Mouse (Mus musculus) frontal cortex, postnatal 36 days (tissue): ENCODE results near the gene Bcl9.

Experiments used
- DNase-seq, 2 experiments: peaks; one replicate each; pipeline ENCODE4 v3.0.0; 2022; ENCODE audit warnings: low spot score in 2 of 2

Bcl9 gene

GRCm38 (mm10) chr3:97296941-97297552 lies 670 bp downstream of the Bcl9 start:
- peak; percentile 43 to 56 for DNase-seq

DNA sequence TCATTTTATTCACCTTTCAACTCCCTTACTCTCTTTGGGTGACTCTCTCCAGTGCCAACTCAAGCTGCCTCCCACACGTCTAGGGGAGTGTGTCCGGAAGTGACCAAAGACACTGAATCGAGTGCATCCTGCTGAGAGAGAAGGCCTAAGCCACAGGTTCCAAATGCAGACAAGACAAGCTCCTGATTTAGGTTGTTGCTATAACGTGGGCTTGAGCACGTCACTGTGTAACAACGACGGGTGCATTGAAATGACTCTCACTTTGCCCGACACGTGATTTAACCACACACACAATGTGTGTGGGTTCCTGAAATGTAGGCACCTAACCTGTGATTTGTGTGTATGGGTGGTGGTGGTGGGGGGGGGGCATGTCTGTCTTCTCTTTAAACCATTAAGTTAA lies 3.4 kb downstream of the Bcl9 start:
- DNase-seq, result no peak

- no peak for DNase-seq
Observed at GRCm38 (mm10) chr3:97284878-97285277, 12.8 kb downstream of the Bcl9 start.

GRCm38 (mm10) chr3:97284056-97284455 lies 13.7 kb downstream of the Bcl9 start:
- no peak for DNase-seq

GRCm38 (mm10) chr3:97281426-97281825 lies 16.3 kb downstream of the Bcl9 start:
- DNase-seq, result no peak

DNA sequence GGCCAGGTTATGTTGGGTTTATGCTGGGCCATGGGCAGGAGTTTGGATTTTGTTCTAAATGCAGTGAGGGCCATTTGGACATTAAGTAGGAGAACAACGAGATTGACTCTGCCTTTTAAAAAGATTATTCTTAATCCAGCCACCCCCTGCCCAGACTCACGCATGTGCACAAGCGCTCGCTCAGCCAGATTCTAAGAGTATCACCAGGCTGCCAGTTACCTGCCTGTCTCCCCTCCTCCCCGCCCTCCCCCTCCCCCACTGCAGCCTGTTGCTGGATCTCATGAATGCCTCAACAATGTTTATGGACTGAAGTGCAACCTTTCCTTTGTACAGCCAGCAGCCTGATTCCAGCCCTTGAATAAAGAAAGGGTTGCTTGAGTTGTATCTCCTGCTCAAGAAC lies 22.0 kb downstream of the Bcl9 start:
- no peak for DNase-seq

DNA sequence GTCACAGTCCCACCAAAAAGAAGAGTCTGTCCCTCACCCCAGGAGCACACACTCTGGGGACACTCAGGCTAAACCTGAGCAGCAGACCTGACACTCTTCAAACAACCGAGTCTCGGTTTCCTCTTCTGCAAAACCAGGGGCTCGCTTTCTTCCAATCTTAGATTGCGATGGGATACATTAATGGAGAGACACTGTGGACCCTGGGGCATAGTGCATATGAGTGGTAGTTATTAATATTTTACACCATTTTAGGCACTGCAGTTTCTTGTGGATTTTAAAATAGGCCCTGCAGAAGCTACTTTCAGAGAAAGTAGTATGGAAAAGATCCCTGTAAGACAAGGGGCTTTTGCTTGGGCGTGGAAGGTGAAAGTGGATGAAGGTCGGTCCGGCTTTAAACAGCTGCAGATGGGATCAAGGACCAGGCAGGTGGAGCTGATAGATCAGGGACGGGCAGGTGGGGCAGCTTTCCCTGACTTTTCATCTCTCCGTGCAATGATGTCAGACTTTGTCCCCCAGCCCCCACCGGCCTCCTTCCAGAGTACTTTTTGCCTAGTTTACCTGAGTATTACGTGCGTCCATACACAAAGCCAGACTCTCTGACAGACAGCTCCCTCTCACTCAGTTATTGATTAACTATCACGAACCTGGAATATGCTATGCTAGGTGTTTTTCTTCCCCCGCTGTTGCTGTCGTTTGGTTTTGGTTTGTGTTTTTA lies 23.0 kb downstream of the Bcl9 start:
- no peak for DNase-seq

- no peak for DNase-seq
Observed at GRCm38 (mm10) chr3:97273876-97274275, 23.8 kb downstream of the Bcl9 start.

- DNase-seq, result no peak
Observed at GRCm38 (mm10) chr3:97265667-97266415, 31.9 kb downstream of the Bcl9 start.

- DNase-seq, result no peak
Observed at GRCm38 (mm10) chr3:97262235-97262634, 35.5 kb downstream of the Bcl9 start.

- DNase-seq, result no peak
Observed at GRCm38 (mm10) chr3:97255706-97256339, 41.9 kb downstream of the Bcl9 start.

GRCm38 (mm10) chr3:97254861-97255465 lies 42.8 kb downstream of the Bcl9 start:
- no peak for DNase-seq

- DNase-seq, result no peak
Observed at GRCm38 (mm10) chr3:97253823-97254600, 43.7 kb downstream of the Bcl9 start.

DNA sequence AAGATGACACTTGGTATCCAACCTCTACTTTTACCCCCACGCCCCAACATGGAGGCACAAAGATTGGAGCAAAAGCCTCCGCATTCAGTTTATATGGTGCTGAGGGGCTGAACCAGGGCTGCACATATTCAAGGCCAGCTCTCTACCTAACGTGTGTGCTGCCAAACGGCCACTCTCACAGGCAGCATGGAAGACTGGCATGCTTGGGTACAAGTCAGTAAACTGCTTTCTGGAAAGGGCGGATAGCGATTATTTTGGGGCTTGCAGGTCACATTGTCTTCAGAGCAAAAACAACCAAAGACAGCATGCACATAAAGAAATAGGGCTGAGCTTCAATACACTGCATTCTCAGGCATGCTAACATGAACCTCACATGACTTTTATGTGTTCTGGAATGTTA lies 44.8 kb downstream of the Bcl9 start:
- DNase-seq, result no peak

- DNase-seq, result no peak
Observed at GRCm38 (mm10) chr3:97242629-97243167, 55.0 kb downstream of the Bcl9 start.

DNA sequence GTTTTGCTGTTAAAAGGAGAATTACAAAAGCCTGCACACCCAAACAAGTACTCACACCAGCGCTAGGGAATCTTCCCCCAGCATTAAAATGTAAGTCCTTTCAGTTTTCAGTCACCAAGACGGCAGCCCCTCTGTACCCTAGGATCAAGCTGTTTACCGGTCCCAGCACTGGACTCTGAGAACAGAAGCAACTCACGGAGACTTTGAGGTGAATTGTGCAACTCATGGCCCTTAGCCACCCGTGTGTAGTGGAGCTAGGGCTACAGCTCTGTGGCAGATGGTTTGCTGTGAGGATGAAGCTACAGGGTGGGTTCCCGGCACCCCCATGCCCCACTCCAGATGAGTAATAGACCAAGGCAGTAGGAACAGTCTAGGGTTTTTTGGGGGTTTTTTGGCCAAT lies 55.9 kb downstream of the Bcl9 start:
- DNase-seq, result no peak

- DNase-seq, result peak in 1 of 2 experiments; percentile 36
Observed at GRCm38 (mm10) chr3:97239793-97240192, 57.9 kb downstream of the Bcl9 start.

- no peak for DNase-seq
Observed at GRCm38 (mm10) chr3:97239316-97239715, 58.4 kb downstream of the Bcl9 start.

- no peak for DNase-seq
Observed at GRCm38 (mm10) chr3:97238521-97238920, 59.2 kb downstream of the Bcl9 start.

- DNase-seq, result no peak
Observed at GRCm38 (mm10) chr3:97237403-97237802, 60.3 kb downstream of the Bcl9 start.

- DNase-seq, result peak; percentile 30 to 63
Observed at GRCm38 (mm10) chr3:97234797-97235196, 62.9 kb downstream of the Bcl9 start.
